Comparison of ENCODE assay signal across 32 mouse cellular contexts in genomic region chr11:68348083-68348482, GRCm38 (mm10). TPM values are rescaled to one million over a fixed set of nuclear protein-coding genes. Genes with fewer than 3 reads are reported as not detected.
DNase-seq lines count a peak whose midpoint lies in the region; ATAC-seq lines count a peak whose summit lies in the region.
"Had no signal": no experiment of that assay in that cellular context is flagged by ENCODE, and none has a peak within 500 bp of the region (broad histone marks: within the 10 kb centered on the region; RNA-seq: fewer than 3 reads in every experiment).

No protein-coding gene starts in this region.

- no peak overlapping the region for H3K4me2 ChIP-seq in forebrain, embryonic 15.5 days (replicated peaks)
- H3K4me2 ChIP-seq in forebrain, embryonic 12.5 days, result no peak overlapping the region
- no peak overlapping the region for H3K4me2 ChIP-seq in hindbrain, embryonic 14.5 days (replicated peaks)
- no peak overlapping the region for H3K4me2 ChIP-seq in hindbrain, embryonic 12.5 days (replicated peaks)
- H3K4me2 ChIP-seq: embryonic facial prominence, embryonic 12.5 days; embryonic facial prominence, embryonic 15.5 days; forebrain, embryonic 13.5 days; heart, embryonic 13.5 days had no signal

- WGBS in forebrain, embryonic 15.5 days, result 52% methylated on average over 6 of the region's 6 CpGs
- 59% methylated on average over 6 of the region's 6 CpGs for WGBS in forebrain, embryonic 12.5 days
- 56% methylated on average over 6 of the region's 6 CpGs for WGBS in hindbrain, embryonic 14.5 days
- 55% methylated on average over 6 of the region's 6 CpGs for WGBS in hindbrain, embryonic 12.5 days

- DNase-seq in hindbrain, embryonic 14.5 days (ENCODE audit: low spot score), result no peak
- DNase-seq in ES-CJ7 (ENCODE audit: low read depth, low spot score), result peak; percentile 70
- peak; percentile 21 for DNase-seq in brain, adult 2 months (ENCODE audit: low read depth, low spot score)
- no peak for DNase-seq in left cerebral cortex, adult 18-20 months (ENCODE audit: low spot score in 2 of 2)
- no peak for DNase-seq in MN1 (ENCODE audit: low spot score)
- DNase-seq: adrenal gland, adult 8-10 months; adrenal gland, postnatal 25 days; B cell, adult 2 months; cerebellum, adult 11 months; cerebellum, adult 2 months; cerebellum, adult 9-11 months; cerebellum, postnatal 25 days; gastrocnemius, adult 2 months; gastrocnemius, postnatal 14 days; heart, adult 18-20 months; heart, postnatal 14 days; heart, postnatal 4 days; kidney, adult 18-20 months had no signal

- 0 out of 2 replicates have a peak, but pooled peaks cover 4% of the 10 kb centered on the region for H3K9me3 ChIP-seq in forebrain, embryonic 15.5 days
- H3K9me3 ChIP-seq in forebrain, embryonic 12.5 days, result peaks cover 4% of the 10 kb centered on the region; the same call in 1 of the 2 replicates
- H3K9me3 ChIP-seq in hindbrain, embryonic 14.5 days (ENCODE audit: control insufficient read depth, low read length), result no peaks in the 10 kb centered on the region
- H3K9me3 ChIP-seq in hindbrain, embryonic 12.5 days (replicated peaks), result no peaks in the 10 kb centered on the region
- H3K9me3 ChIP-seq: embryonic facial prominence, embryonic 12.5 days; embryonic facial prominence, embryonic 15.5 days; forebrain, embryonic 13.5 days; heart, embryonic 10.5 days; heart, embryonic 13.5 days had no signal

- H3K36me3 ChIP-seq in forebrain, embryonic 15.5 days, result no peaks in the 10 kb centered on the region
- no peaks in the 10 kb centered on the region for H3K36me3 ChIP-seq in forebrain, embryonic 12.5 days (replicated peaks)
- no peaks in the 10 kb centered on the region for H3K36me3 ChIP-seq in hindbrain, embryonic 14.5 days (replicated peaks; ENCODE audit: control insufficient read depth, insufficient read depth)
- H3K36me3 ChIP-seq in hindbrain, embryonic 12.5 days, result no peaks in the 10 kb centered on the region
- H3K36me3 ChIP-seq: embryonic facial prominence, embryonic 12.5 days; embryonic facial prominence, embryonic 15.5 days; heart, embryonic 10.5 days; heart, embryonic 13.5 days had no signal

- H3K4me1 ChIP-seq in forebrain, embryonic 15.5 days, result no peaks in the 10 kb centered on the region
- 0 out of 2 replicates have a peak, but pooled peaks cover 5% of the 10 kb centered on the region for H3K4me1 ChIP-seq in forebrain, embryonic 12.5 days
- no peaks in the 10 kb centered on the region for H3K4me1 ChIP-seq in hindbrain, embryonic 14.5 days (replicated peaks; ENCODE audit: control insufficient read depth, insufficient read depth, low read length)
- H3K4me1 ChIP-seq in hindbrain, embryonic 12.5 days, result no peaks in the 10 kb centered on the region
- H3K4me1 ChIP-seq: embryonic facial prominence, embryonic 12.5 days; embryonic facial prominence, embryonic 15.5 days; forebrain, embryonic 13.5 days had no signal

- H3K4me3 ChIP-seq in forebrain, embryonic 15.5 days, result no peak overlapping the region
- no peak overlapping the region for H3K4me3 ChIP-seq in forebrain, embryonic 12.5 days (replicated peaks)
- no peak overlapping the region for H3K4me3 ChIP-seq in hindbrain, embryonic 14.5 days (replicated peaks; ENCODE audit: low read length)
- no peak overlapping the region for H3K4me3 ChIP-seq in hindbrain, embryonic 12.5 days
- H3K4me3 ChIP-seq: embryonic facial prominence, embryonic 12.5 days; embryonic facial prominence, embryonic 15.5 days; forebrain, embryonic 13.5 days; gastrocnemius, adult 2 months; heart, embryonic 10.5 days; heart, embryonic 13.5 days had no signal

- H3K27me3 ChIP-seq in forebrain, embryonic 15.5 days, result no peaks in the 10 kb centered on the region
- H3K27me3 ChIP-seq in forebrain, embryonic 12.5 days, result no peaks in the 10 kb centered on the region
- H3K27me3 ChIP-seq in hindbrain, embryonic 14.5 days (ENCODE audit: control insufficient read depth, insufficient read depth, low read length), result no peaks in the 10 kb centered on the region
- no peaks in the 10 kb centered on the region for H3K27me3 ChIP-seq in hindbrain, embryonic 12.5 days
- H3K27me3 ChIP-seq: embryonic facial prominence, embryonic 12.5 days; embryonic facial prominence, embryonic 15.5 days; forebrain, embryonic 13.5 days; heart, embryonic 13.5 days; Patski had no signal

- no peak overlapping the region for H3K9ac ChIP-seq in forebrain, embryonic 15.5 days (replicated peaks)
- H3K9ac ChIP-seq in forebrain, embryonic 12.5 days, result no peak overlapping the region
- H3K9ac ChIP-seq in hindbrain, embryonic 14.5 days, result 0 out of 2 replicates have a peak overlapping the region, but pooled peaks have one; percentile 22
- no peak overlapping the region for H3K9ac ChIP-seq in hindbrain, embryonic 12.5 days
- H3K9ac ChIP-seq: embryonic facial prominence, embryonic 12.5 days; embryonic facial prominence, embryonic 15.5 days; forebrain, embryonic 13.5 days; heart, embryonic 13.5 days had no signal

- H3K27ac ChIP-seq in forebrain, embryonic 15.5 days (replicated peaks), result peak overlapping the region; percentile 51; the same call in 1 of the 2 replicates
- no peak overlapping the region for H3K27ac ChIP-seq in forebrain, embryonic 12.5 days
- H3K27ac ChIP-seq in hindbrain, embryonic 14.5 days, result no peak overlapping the region
- H3K27ac ChIP-seq in hindbrain, embryonic 12.5 days, result no peak overlapping the region
- H3K27ac ChIP-seq: embryonic facial prominence, embryonic 12.5 days; embryonic facial prominence, embryonic 15.5 days; gastrocnemius, adult 2 months; heart, embryonic 10.5 days; heart, embryonic 13.5 days; hindbrain, postnatal 0 days had no signal

- ATAC-seq in forebrain, embryonic 15.5 days (replicated peaks), result no peak
- no peak for ATAC-seq in forebrain, embryonic 12.5 days (ENCODE audit: low FRiP score)
- ATAC-seq in hindbrain, embryonic 14.5 days (ENCODE audit: low FRiP score), result no peak
- no peak for ATAC-seq in hindbrain, embryonic 12.5 days (ENCODE audit: low FRiP score)
- ATAC-seq: activated CD4-positive, CD25-positive, alpha-beta regulatory T cell, adult 4 months; forebrain, embryonic 13.5 days; hindbrain, postnatal 0 days; inflammation-experienced regulatory T-cells, adult 6 months; intestine, embryonic 16.5 days; Patski had no signal

RNA-seq across cellular contexts. Expression of gene Ntn1, which starts 52.5 kb away (rescaled TPM):
- 6.7 and 8.1 TPM in 2 replicates for polyA plus RNA-seq in forebrain, embryonic 15.5 days (2015; fragmentation: Nextera tagmentation; extraction: Ambion mirVana)
- 14.2 and 18.1 TPM in 2 replicates for polyA plus RNA-seq in forebrain, embryonic 12.5 days (2016; fragmentation: Nextera tagmentation; extraction: Ambion mirVana)
- polyA plus RNA-seq in hindbrain, embryonic 14.5 days (2014; fragmentation: Nextera tagmentation; extraction: Ambion mirVana), result 13.1 and 14.1 TPM in 2 replicates
- polyA plus RNA-seq in hindbrain, embryonic 12.5 days (2016; fragmentation: Nextera tagmentation; extraction: Ambion mirVana), result 50.9 and 58.7 TPM in 2 replicates
- total RNA-seq in left cerebral cortex, adult 18-20 months (2021), result 1 to 10 TPM; 6.2 to 7.6 TPM
- total RNA-seq: common myeloid progenitor, adult 5-6 weeks had no signal

Comparison
In these comparisons a context has a peak if more than half of its experiments do, and no peak if none do; other contexts are left out.
1. DNase-seq: peak in ES-CJ7 (single experiment) and brain, adult 2 months (single experiment); none in hindbrain, embryonic 14.5 days (single experiment), left cerebral cortex, adult 18-20 months (0 of 2) and MN1 (single experiment).